Mouse (Mus musculus) heart, adult 2 months (tissue): Measurements from ENCODE around the gene Ddx23.

Experiments used
- CTCF ChIP-seq: fragments of 200-600 bp; IDR thresholded peaks from 2 replicates; pipeline ENCODE4 v1.8.1; 2022; ENCODE audit warnings: antibody characterized with exemption, mild to moderate bottlenecking, moderate library complexity
- EP300 ChIP-seq: fragments of 200-500 bp; IDR thresholded peaks from 2 replicates; pipeline ENCODE4 v1.6.1; 2011; ENCODE audit warnings: low read depth, low read length, control low read depth; ENCODE audit not compliant: insufficient read depth
- POLR2A ChIP-seq: fragments of 200-500 bp; IDR thresholded peaks from 2 replicates; pipeline ENCODE4 v1.6.1; 2011; ENCODE audit warnings: mild to moderate bottlenecking, low read depth, low read length, control low read depth; ENCODE audit not compliant: insufficient read depth

DNA sequence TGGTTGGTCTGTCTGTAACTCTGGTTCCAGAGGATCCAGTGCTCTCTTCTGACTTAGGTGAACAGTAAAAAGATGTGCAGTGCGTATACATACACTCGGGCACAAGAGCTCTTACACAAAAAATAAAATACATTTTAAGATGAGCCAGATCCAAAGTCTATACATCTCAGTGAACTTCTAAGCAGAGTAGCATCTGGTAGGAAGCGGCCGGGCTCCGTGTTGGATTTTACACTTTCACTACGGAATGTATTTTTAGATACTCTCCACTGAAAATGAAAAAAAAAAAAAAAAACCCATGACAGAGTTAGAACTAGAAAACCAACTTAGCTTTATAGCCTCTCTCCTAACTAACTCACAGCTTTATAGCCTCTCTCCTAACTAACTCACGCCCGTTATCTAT lies 18.0 kb upstream of the Ddx23 start:
- TF ChIP-seq CTCF (no peak), POLR2A (no peak), EP300 (no peak)
